Mouse (Mus musculus) hindbrain, postnatal 0 days (tissue): ENCODE measurements around the gene Herc1. TPM values are rescaled to one million over a fixed set of nuclear protein-coding genes. Genes with fewer than 3 reads are reported as not detected.
"Not testable (repeated sequence)": the region's sequence is repeated elsewhere in the genome, so short reads cannot be mapped to it uniquely, and the experiment has no call there.

ENCODE experiments used
- ATAC-seq: fragments of 200-750 bp; cut with Nextera tagmentation; 2 replicates; pipeline ENCODE4 v1.8.0; 2017; ENCODE audit warnings: mild to moderate bottlenecking, moderate TSS enrichment, moderate library complexity
- DNase-seq: peaks from one replicate; pipeline ENCODE4 v3.0.0-alpha.2; 2015; ENCODE audit warnings: low spot score
- H3K27ac ChIP-seq: fragments of 300-500 bp; sonication (generic); 2 replicates; pipeline ENCODE4 v1.5.1; 2014; ENCODE audit warnings: mild to moderate bottlenecking
- H3K27me3 ChIP-seq: fragments of 300-500 bp; sonication (generic); 2 replicates; pipeline ENCODE4 v1.6.1; 2014; ENCODE audit warnings: low read length, mixed read lengths; ENCODE audit not compliant: insufficient read depth
- H3K36me3 ChIP-seq: fragments of 300-500 bp; sonication (generic); 2 replicates; pipeline ENCODE4 v1.6.1; 2014; ENCODE audit warnings: low read length, mixed read lengths; ENCODE audit not compliant: insufficient read depth
- H3K4me1 ChIP-seq: fragments of 300-500 bp; sonication (generic); 2 replicates; pipeline ENCODE4 v1.6.1; 2014; ENCODE audit warnings: antibody characterized with exemption, low read length, mixed read lengths; ENCODE audit not compliant: insufficient read depth
- H3K4me2 ChIP-seq: fragments of 300-500 bp; sonication (generic); 2 replicates; pipeline ENCODE4 v1.6.1; 2014; ENCODE audit warnings: low read depth, mild to moderate bottlenecking, low read length, moderate library complexity, mixed read lengths
- H3K4me3 ChIP-seq: fragments of 300-500 bp; sonication (generic); 2 replicates; pipeline ENCODE4 v1.5.1; 2014; ENCODE audit warnings: low read length
- H3K9ac ChIP-seq: fragments of 300-500 bp; sonication (generic); replicated peaks from 2 replicates; pipeline ENCODE4 v1.6.1; 2014; ENCODE audit warnings: mild to moderate bottlenecking, low read length, moderate library complexity, mixed read lengths
- H3K9me3 ChIP-seq: fragments of 300-500 bp; sonication (generic); 2 replicates; pipeline ENCODE4 v1.6.1; 2016; ENCODE audit warnings: low read length, mixed read lengths
- CTCF ChIP-seq: IDR thresholded peaks from 2 replicates; pipeline ENCODE4 v1.5.1; 2016; ENCODE audit warnings: antibody characterized with exemption, control low read depth, low read depth
- WGBS: fragments of 180-500 bp; shearing (Covaris S2); extraction: QIAGEN DNeasy Blood & Tissue Kit; methylation state at CpG from one replicate; pipeline ENCODE4 v1.1.7; 2014; 5-methylcytosine and 5-hydroxymethylcytosine counted together
- polyA plus RNA-seq: library from polyadenylated mRNA; unstranded; fragments of >200 nt; fragmentation: Nextera tagmentation; extraction: Ambion mirVana; gene quantifications from 2 replicates; pipeline ENCODE4 v1.2.1, GENCODE M21; 2015
- total RNA-seq: library from RNA; depleted of rRNA; stranded (reverse); fragments of >200 nt; gene quantifications from 2 replicates; pipeline ENCODE4 v1.2.3, GENCODE M21; 2014

The Herc1 gene
- total and polyA plus RNA-seq, 2 experiments from 2014 or later, result 30.7 to 104 TPM

DNA sequence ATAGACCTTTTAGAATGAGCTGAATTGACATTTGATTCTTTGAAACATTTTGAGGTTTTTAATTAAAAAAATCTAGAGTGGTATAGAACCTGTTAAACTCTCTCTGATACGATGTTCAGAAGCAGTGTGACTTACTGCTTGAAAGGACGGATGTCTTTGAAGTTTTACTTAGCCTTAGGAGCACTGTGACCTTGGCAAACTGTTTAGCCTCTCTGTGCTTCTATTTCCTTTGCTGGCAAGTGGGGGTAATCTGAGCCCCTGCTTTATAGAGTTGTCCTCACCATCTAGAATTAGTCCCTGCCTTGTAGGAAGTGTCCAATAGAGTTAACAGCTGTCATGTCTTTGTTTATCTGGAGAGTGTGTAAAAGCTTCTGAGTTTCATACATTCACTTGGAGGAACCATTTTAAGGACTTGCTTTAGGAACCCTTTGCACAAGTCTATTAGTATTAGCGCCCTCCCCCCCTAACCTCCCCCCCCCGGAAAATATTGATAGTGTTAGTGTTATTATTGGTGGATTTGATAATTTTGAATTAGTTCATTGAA, 18.7 kb downstream of the Herc1 start:
- peaks cover 9% of the 10 kb centered on the region; the same call in 1 of the 2 replicates for H3K36me3 ChIP-seq
- no peaks in the 10 kb centered on the region for H3K27me3 ChIP-seq
- no peaks in the 10 kb centered on the region for H3K4me1 ChIP-seq
- H3K9me3 ChIP-seq, result no peaks in the 10 kb centered on the region
- H3K4me2 ChIP-seq, result no peak overlapping the region
- no peak overlapping the region for H3K4me3 ChIP-seq
- no peak for TF ChIP-seq CTCF
- WGBS, result 79% methylated on average over 4 of the region's 4 CpGs
- ATAC-seq (no peak), DNase-seq (no peak)
- no peak overlapping the region for H3K27ac ChIP-seq
- H3K9ac ChIP-seq, result no peak overlapping the region

DNA sequence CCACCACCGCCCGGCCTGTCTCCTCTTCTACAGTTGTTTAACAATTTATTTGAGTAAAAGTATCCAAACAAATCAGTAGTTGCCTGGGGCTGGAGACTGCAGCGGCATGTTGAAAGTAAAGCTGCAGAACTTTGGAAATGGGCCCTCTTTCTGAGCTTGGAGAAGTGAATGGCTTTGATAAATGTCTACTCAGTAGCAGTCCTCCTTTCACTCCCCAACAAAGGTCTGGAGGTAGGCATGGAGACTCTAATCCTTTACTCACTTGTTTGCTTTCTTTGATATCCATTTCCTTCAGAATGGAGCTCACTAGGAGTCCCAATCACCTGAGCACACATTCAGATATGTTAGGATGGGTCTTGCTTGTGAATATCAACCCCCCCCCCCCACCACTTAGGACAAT, 20.1 kb downstream of the Herc1 start:
- DNase-seq (no peak), ATAC-seq (no peak)
- no peak for TF ChIP-seq CTCF
- H3K4me2 ChIP-seq, result no peak overlapping the region
- peaks cover 9% of the 10 kb centered on the region; the same call in 1 of the 2 replicates for H3K36me3 ChIP-seq
- no peak overlapping the region for H3K27ac ChIP-seq
- no peak overlapping the region for H3K4me3 ChIP-seq
- H3K27me3 ChIP-seq, result no peaks in the 10 kb centered on the region
- H3K9me3 ChIP-seq, result no peaks in the 10 kb centered on the region
- H3K9ac ChIP-seq, result no peak overlapping the region
- 79% methylated on average over 3 of the region's 3 CpGs for WGBS
- no peaks in the 10 kb centered on the region for H3K4me1 ChIP-seq

DNA sequence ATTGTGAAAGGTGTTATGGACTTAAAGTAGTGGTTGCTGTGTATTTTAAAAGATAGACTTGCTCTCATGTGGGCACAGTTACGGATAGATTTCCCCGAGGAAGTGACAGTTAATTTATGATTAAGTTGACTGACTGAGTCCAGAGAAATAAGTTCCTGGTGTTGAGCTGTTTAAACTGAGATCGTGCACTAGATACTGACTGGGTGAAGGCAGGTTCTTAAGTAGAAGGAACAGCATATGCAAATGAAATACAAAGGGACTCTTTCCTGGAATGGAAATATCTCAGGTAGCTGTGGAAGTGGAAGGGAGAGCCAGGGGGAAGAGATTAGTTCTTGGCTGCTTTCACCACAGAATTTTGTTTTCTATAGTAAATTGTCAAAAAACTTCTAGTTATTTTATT, 20.6 kb downstream of the Herc1 start:
- peaks cover 9% of the 10 kb centered on the region; the same call in 1 of the 2 replicates for H3K36me3 ChIP-seq
- H3K4me2 ChIP-seq, result no peak overlapping the region
- no peak for ATAC-seq
- H3K9me3 ChIP-seq, result no peaks in the 10 kb centered on the region
- DNase-seq, result no peak
- H3K27me3 ChIP-seq, result no peaks in the 10 kb centered on the region
- TF ChIP-seq CTCF, result no peak
- H3K4me3 ChIP-seq, result no peak overlapping the region
- WGBS, result 79% methylated on average over 3 of the region's 3 CpGs
- H3K27ac ChIP-seq, result no peak overlapping the region
- H3K4me1 ChIP-seq, result no peaks in the 10 kb centered on the region
- H3K9ac ChIP-seq, result no peak overlapping the region

DNA sequence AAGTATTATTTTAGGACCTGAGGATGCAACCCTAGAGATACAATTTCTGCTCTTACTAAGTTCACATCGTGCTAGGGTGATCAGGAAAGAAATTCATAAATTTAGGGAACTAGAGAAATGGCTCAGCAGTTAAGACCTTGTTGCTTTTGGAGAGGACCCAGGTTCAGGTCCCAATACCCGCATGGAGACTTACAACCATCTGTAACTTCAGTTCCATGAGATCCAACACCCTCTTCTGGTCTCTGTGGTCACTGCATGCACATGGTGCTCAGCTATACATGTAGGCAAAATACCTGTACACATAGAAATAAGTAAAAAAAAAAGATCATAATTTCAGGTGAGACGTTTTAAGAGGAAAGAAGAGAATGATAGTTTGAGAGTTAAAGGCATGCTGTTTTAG, 23.2 kb downstream of the Herc1 start:
- WGBS, result 88% methylated on average over 3 of the region's 3 CpGs
- H3K9me3 ChIP-seq, result no peaks in the 10 kb centered on the region
- no peak overlapping the region for H3K4me3 ChIP-seq
- H3K9ac ChIP-seq, result no peak overlapping the region
- H3K27ac ChIP-seq, result no peak overlapping the region
- no peaks in the 10 kb centered on the region for H3K27me3 ChIP-seq
- H3K36me3 ChIP-seq, result peaks cover 9% of the 10 kb centered on the region; the same call in 1 of the 2 replicates
- TF ChIP-seq CTCF, result no peak
- ATAC-seq (no peak), DNase-seq (no peak)
- H3K4me1 ChIP-seq, result no peaks in the 10 kb centered on the region
- H3K4me2 ChIP-seq, result no peak overlapping the region

DNA sequence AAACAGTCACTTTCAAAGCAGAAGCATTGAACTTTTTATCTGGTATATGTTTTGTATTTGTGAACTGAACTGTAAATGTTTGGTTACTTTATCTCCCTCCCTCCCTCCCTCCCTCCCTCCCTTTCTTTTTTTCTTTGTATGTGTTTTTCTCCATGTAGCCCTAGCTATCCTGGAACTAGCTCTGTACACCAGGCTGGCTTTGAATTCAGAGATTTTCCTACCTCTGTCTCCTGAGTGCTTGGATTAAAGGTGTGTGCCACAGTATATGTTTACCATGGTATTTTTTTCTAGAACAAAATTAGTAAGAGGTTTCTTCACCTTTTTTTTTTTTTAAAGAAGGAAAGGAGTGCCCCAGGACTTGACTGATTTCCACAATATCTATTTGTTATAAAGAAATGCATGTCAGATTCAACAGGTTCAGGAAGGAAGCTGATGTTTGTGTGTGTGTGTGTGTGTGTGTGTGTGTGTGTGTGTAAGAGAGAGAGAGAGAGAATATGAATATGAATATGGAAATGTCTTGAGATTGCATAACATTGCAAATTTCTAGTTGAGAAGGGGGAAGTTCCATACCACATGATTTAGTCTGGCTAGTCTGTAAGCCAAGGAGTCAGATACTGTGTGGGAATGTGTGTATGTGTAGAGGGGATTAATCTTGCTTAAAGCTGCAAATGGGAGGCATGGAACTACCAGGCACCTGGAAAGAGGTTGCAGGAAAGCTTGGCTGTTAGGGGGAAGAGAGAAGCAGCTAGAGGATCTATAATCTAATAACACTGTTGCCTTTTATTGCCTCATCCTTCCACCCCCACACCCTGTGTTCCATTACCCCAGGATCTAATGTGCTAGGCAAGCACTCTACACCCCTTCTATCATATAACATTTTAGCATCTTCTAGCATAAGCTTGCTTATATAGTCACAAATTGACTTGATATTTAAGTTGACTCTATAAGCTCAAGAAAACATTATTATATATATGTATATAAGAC, 24.5 kb downstream of the Herc1 start:
- no peaks in the 10 kb centered on the region for H3K9me3 ChIP-seq
- H3K27me3 ChIP-seq, result no peaks in the 10 kb centered on the region
- ATAC-seq (no peak), DNase-seq (no peak)
- no peak overlapping the region for H3K4me3 ChIP-seq
- H3K4me1 ChIP-seq, result no peaks in the 10 kb centered on the region
- peaks cover 9% of the 10 kb centered on the region; the same call in 1 of the 2 replicates for H3K36me3 ChIP-seq
- no peak overlapping the region for H3K4me2 ChIP-seq
- no peak overlapping the region for H3K9ac ChIP-seq
- no peak overlapping the region for H3K27ac ChIP-seq
- TF ChIP-seq CTCF, result no peak

DNA sequence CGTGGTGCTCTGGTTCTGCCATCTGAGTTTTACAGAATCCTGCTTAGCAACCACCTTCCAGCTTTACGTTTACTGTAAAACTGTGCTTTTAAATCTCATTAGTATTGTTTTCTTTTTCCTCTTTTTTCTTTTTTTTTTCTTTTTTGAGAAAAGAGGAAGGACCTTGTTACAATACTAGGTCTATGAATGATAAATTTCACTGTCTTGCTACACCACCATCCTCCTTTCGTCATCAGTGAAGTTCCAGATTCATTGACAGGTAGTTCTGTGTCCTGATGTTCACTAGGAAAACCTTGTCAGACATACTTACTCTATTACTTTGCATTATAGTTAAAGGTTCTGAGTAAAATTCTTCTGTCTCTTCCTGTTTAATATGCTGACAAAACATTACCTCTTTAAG, 33.2 kb downstream of the Herc1 start:
- Histone ChIP-seq H3K27ac (no peak overlapping the region), H3K4me3 (no peak overlapping the region), H3K36me3 (0 out of 2 replicates have a peak, but pooled peaks cover 1% of the 10 kb centered on the region), H3K4me2 (no peak overlapping the region), H3K4me1 (no peaks in the 10 kb centered on the region), H3K9ac (no peak overlapping the region), H3K27me3 (no peaks in the 10 kb centered on the region), H3K9me3 (no peaks in the 10 kb centered on the region)
- no peak for TF ChIP-seq CTCF
- DNase-seq (no peak), ATAC-seq (no peak)
- WGBS, result 94% methylated on average over 3 of the region's 3 CpGs

DNA sequence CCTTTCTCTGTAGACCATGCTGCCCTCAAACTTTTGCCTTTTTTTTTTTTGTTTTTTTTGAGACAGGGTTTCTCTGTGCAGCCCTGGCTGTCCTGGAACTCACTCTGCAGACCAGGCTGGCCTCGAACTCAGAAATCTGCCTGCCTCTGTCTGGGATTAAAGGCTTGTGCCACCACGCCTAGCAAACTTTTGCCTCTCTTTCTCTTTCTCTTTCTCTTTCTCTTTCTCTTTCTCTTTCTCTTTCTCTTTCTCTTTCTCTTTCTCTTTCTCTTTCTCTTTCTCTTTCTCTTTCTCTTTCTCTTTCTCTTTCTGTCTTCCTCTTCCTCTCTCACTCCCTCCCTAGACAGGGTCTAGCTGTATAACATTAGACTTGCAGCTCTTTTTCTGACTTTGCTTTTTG, 40.1 kb downstream of the Herc1 start:
- H3K9me3 ChIP-seq, H3K27me3 ChIP-seq, H3K27ac ChIP-seq, H3K4me3 ChIP-seq, H3K9ac ChIP-seq, H3K4me2 ChIP-seq, H3K4me1 ChIP-seq, H3K36me3 ChIP-seq, DNase-seq, ATAC-seq: not testable (repeated sequence)
- WGBS, result 95% methylated on average over 2 of the region's 2 CpGs
